Mouse (Mus musculus): ENCODE measurements around the gene Zfp341. TPM values are rescaled to one million over a fixed set of nuclear protein-coding genes. Genes with fewer than 3 reads are reported as not detected.
A peak's percentile ranks its signal among the peaks of the same experiment; 100 is the strongest.

Zfp341 gene
- polyA plus RNA-seq, 1 experiment from 2014 or later: 2.0 TPM

GRCm38 (mm10) chr2:154654976-154655375, 41.9 kb downstream of the Zfp341 start:
- WGBS: 94% methylated on average over 12 of the region's 12 CpGs

GRCm38 (mm10) chr2:154655878-154656414, 42.8 kb downstream of the Zfp341 start:
- peak overlapping the region; percentile 89; the same call in 1 of the 2 replicates for H3K9ac ChIP-seq (replicated peaks; ENCODE audit: low read depth, low read length)
- no peak overlapping the region for H3K27ac ChIP-seq (ENCODE audit: low read depth, low read length)
- ATAC-seq (ENCODE audit: low read depth): no peak
- peaks cover 9% of the 10 kb centered on the region for H3K4me1 ChIP-seq (ENCODE audit: control insufficient read depth, insufficient read depth, low read length)
- H3K36me3 ChIP-seq (ENCODE audit: control insufficient read depth, insufficient read depth, low read length): 0 out of 2 replicates have a peak, but pooled peaks cover 2% of the 10 kb centered on the region
- H3K4me2 ChIP-seq (ENCODE audit: low read depth, low read length): peak overlapping the region; percentile 48; the same call in 1 of the 2 replicates
- peak overlapping the region; percentile 85; the same call in 1 of the 2 replicates for H3K4me3 ChIP-seq (ENCODE audit: low read depth, low read length)
- no peaks in the 10 kb centered on the region for H3K9me3 ChIP-seq (ENCODE audit: control insufficient read depth, low read length)
- WGBS: 85% methylated on average over 2 of the region's 2 CpGs
- no peaks in the 10 kb centered on the region for H3K27me3 ChIP-seq (ENCODE audit: control insufficient read depth, insufficient read depth, low read length)

More at GRCm38 (mm10) chr2:154654976-154655375, 41.9 kb downstream of the Zfp341 start:
- H3K4me3 ChIP-seq (ENCODE audit: low read depth, low read length): no peak overlapping the region
- ATAC-seq (ENCODE audit: low read depth): no peak
- H3K4me1 ChIP-seq (ENCODE audit: control insufficient read depth, insufficient read depth, low read length): peaks cover 9% of the 10 kb centered on the region
- no peak overlapping the region for H3K4me2 ChIP-seq (ENCODE audit: low read depth, low read length)
- H3K27me3 ChIP-seq (ENCODE audit: control insufficient read depth, insufficient read depth, low read length): no peaks in the 10 kb centered on the region
- no peak overlapping the region for H3K27ac ChIP-seq (ENCODE audit: low read depth, low read length)
- H3K9ac ChIP-seq (replicated peaks; ENCODE audit: low read depth, low read length): no peak overlapping the region
- H3K9me3 ChIP-seq (ENCODE audit: control insufficient read depth, low read length): no peaks in the 10 kb centered on the region
- H3K36me3 ChIP-seq (ENCODE audit: control insufficient read depth, insufficient read depth, low read length): no peaks in the 10 kb centered on the region

- peak overlapping the region; percentile 81 for H3K4me2 ChIP-seq (ENCODE audit: low read depth, low read length)
- WGBS: under 1% methylated on average over 56 of the region's 67 CpGs
- H3K27me3 ChIP-seq (ENCODE audit: control insufficient read depth, insufficient read depth, low read length): no peaks in the 10 kb centered on the region
- H3K9me3 ChIP-seq (ENCODE audit: control insufficient read depth, low read length): no peaks in the 10 kb centered on the region
- H3K27ac ChIP-seq (ENCODE audit: low read depth, low read length): peak overlapping the region; percentile 71
- peak overlapping the region; percentile 85 for H3K4me3 ChIP-seq (ENCODE audit: low read depth, low read length)
- peak overlapping the region; percentile 89 for H3K9ac ChIP-seq (replicated peaks; ENCODE audit: low read depth, low read length)
- H3K36me3 ChIP-seq (ENCODE audit: control insufficient read depth, insufficient read depth, low read length): 0 out of 2 replicates have a peak, but pooled peaks cover 4% of the 10 kb centered on the region
- peak; percentile 100 for ATAC-seq (ENCODE audit: low read depth)
- peaks cover 9% of the 10 kb centered on the region for H3K4me1 ChIP-seq (ENCODE audit: control insufficient read depth, insufficient read depth, low read length)
These were observed 43.8 kb downstream of the Zfp341 start for GRCm38 (mm10) chr2:154656710-154657485.

GRCm38 (mm10) chr2:154657486-154658237, 44.6 kb downstream of the Zfp341 start:
- ATAC-seq (ENCODE audit: low read depth): peak; percentile 15; the same call in 1 of the 2 replicates
- peak overlapping the region; percentile 81 for H3K4me2 ChIP-seq (ENCODE audit: low read depth, low read length)
- H3K4me3 ChIP-seq (ENCODE audit: low read depth, low read length): peak overlapping the region; percentile 85
- peak overlapping the region; percentile 89 for H3K9ac ChIP-seq (replicated peaks; ENCODE audit: low read depth, low read length)
- H3K27ac ChIP-seq (ENCODE audit: low read depth, low read length): peak overlapping the region; percentile 71
- H3K4me1 ChIP-seq (ENCODE audit: control insufficient read depth, insufficient read depth, low read length): peaks cover 9% of the 10 kb centered on the region
- no peaks in the 10 kb centered on the region for H3K27me3 ChIP-seq (ENCODE audit: control insufficient read depth, insufficient read depth, low read length)
- 0 out of 2 replicates have a peak, but pooled peaks cover 4% of the 10 kb centered on the region for H3K36me3 ChIP-seq (ENCODE audit: control insufficient read depth, insufficient read depth, low read length)
- WGBS: 12% methylated on average over 12 of the region's 12 CpGs
- H3K9me3 ChIP-seq (ENCODE audit: control insufficient read depth, low read length): no peaks in the 10 kb centered on the region

- H3K9ac ChIP-seq (replicated peaks; ENCODE audit: low read depth, low read length): no peak overlapping the region
- no peak overlapping the region for H3K4me3 ChIP-seq (ENCODE audit: low read depth, low read length)
- 0 out of 2 replicates have a peak, but pooled peaks cover 4% of the 10 kb centered on the region for H3K36me3 ChIP-seq (ENCODE audit: control insufficient read depth, insufficient read depth, low read length)
- WGBS: 87% methylated on average over 4 of the region's 4 CpGs
- no peaks in the 10 kb centered on the region for H3K9me3 ChIP-seq (ENCODE audit: control insufficient read depth, low read length)
- H3K4me2 ChIP-seq (ENCODE audit: low read depth, low read length): no peak overlapping the region; the same call in 1 of the 2 replicates
- ATAC-seq (ENCODE audit: low read depth): no peak
- H3K27me3 ChIP-seq (ENCODE audit: control insufficient read depth, insufficient read depth, low read length): no peaks in the 10 kb centered on the region
- peaks cover 9% of the 10 kb centered on the region for H3K4me1 ChIP-seq (ENCODE audit: control insufficient read depth, insufficient read depth, low read length)
- H3K27ac ChIP-seq (ENCODE audit: low read depth, low read length): no peak overlapping the region
These were observed 46.0 kb downstream of the Zfp341 start for GRCm38 (mm10) chr2:154659070-154659469.

GRCm38 (mm10) chr2:154659531-154660074, 46.5 kb downstream of the Zfp341 start:
- Histone ChIP-seq H3K27ac (ENCODE audit: low read depth, low read length) (no peak overlapping the region), H3K4me1 (ENCODE audit: control insufficient read depth, insufficient read depth, low read length) (peaks cover 9% of the 10 kb centered on the region), H3K9me3 (ENCODE audit: control insufficient read depth, low read length) (no peaks in the 10 kb centered on the region), H3K9ac (replicated peaks; ENCODE audit: low read depth, low read length) (no peak overlapping the region), H3K27me3 (ENCODE audit: control insufficient read depth, insufficient read depth, low read length) (no peaks in the 10 kb centered on the region), H3K4me2 (ENCODE audit: low read depth, low read length) (no peak overlapping the region), H3K36me3 (ENCODE audit: control insufficient read depth, insufficient read depth, low read length) (0 out of 2 replicates have a peak, but pooled peaks cover 4% of the 10 kb centered on the region), H3K4me3 (ENCODE audit: low read depth, low read length) (no peak overlapping the region)
- ATAC-seq (ENCODE audit: low read depth): no peak
- WGBS: 89% methylated on average over 3 of the region's 5 CpGs

- Histone ChIP-seq H3K9ac (replicated peaks; ENCODE audit: low read depth, low read length) (no peak overlapping the region), H3K4me2 (ENCODE audit: low read depth, low read length) (no peak overlapping the region), H3K27ac (ENCODE audit: low read depth, low read length) (no peak overlapping the region), H3K27me3 (ENCODE audit: control insufficient read depth, insufficient read depth, low read length) (no peaks in the 10 kb centered on the region), H3K4me3 (ENCODE audit: low read depth, low read length) (no peak overlapping the region), H3K9me3 (ENCODE audit: control insufficient read depth, low read length) (no peaks in the 10 kb centered on the region), H3K36me3 (ENCODE audit: control insufficient read depth, insufficient read depth, low read length) (no peaks in the 10 kb centered on the region), H3K4me1 (ENCODE audit: control insufficient read depth, insufficient read depth, low read length) (no peaks in the 10 kb centered on the region)
- WGBS: 86% methylated on average over 7 of the region's 7 CpGs
- no peak for ATAC-seq (ENCODE audit: low read depth)
These were observed 55.6 kb downstream of the Zfp341 start for GRCm38 (mm10) chr2:154668680-154669079.

GRCm38 (mm10) chr2:154670106-154670505, 57.0 kb downstream of the Zfp341 start:
- H3K9me3 ChIP-seq (ENCODE audit: control insufficient read depth, low read length): no peaks in the 10 kb centered on the region
- H3K27me3 ChIP-seq (ENCODE audit: control insufficient read depth, insufficient read depth, low read length): no peaks in the 10 kb centered on the region
- WGBS: 46% methylated on average over 4 of the region's 4 CpGs

More at GRCm38 (mm10) chr2:154670106-154670505, 57.0 kb downstream of the Zfp341 start:
- H3K27ac ChIP-seq (ENCODE audit: low read depth, low read length): no peak overlapping the region
- no peak overlapping the region for H3K4me3 ChIP-seq (ENCODE audit: low read depth, low read length)
- no peak overlapping the region for H3K4me2 ChIP-seq (ENCODE audit: low read depth, low read length)
- no peaks in the 10 kb centered on the region for H3K4me1 ChIP-seq (ENCODE audit: control insufficient read depth, insufficient read depth, low read length)
- H3K36me3 ChIP-seq (ENCODE audit: control insufficient read depth, insufficient read depth, low read length): no peaks in the 10 kb centered on the region
- H3K9ac ChIP-seq (replicated peaks; ENCODE audit: low read depth, low read length): no peak overlapping the region
- ATAC-seq (ENCODE audit: low read depth): no peak

All from neural tube, embryonic 14.5 days (tissue).